Mouse (Mus musculus) C2C12 (cell line): ENCODE data around the gene Abcg1. TPM values are rescaled to one million over a fixed set of nuclear protein-coding genes. Genes with fewer than 3 reads are reported as not detected.

Source experiments
- H3K27me3 ChIP-seq: one replicate; pipeline ENCODE4 v1.6.1; 2011; ENCODE audit not compliant: control insufficient read depth, insufficient read depth, insufficient read length
- H3K36me3 ChIP-seq: one replicate; pipeline ENCODE4 v1.6.1; 2011; ENCODE audit not compliant: control insufficient read depth, insufficient read depth
- H3K4me3 ChIP-seq: one replicate; pipeline ENCODE4 v1.5.1; 2011; ENCODE audit warnings: mild to moderate bottlenecking, control low read depth; ENCODE audit not compliant: poor library complexity, insufficient read depth, severe bottlenecking
- H3K79me2 ChIP-seq: one replicate; pipeline ENCODE4 v1.6.1; 2011; ENCODE audit not compliant: control insufficient read depth, insufficient read depth
- H3K79me3 ChIP-seq: one replicate; pipeline ENCODE4 v1.6.1; 2011; ENCODE audit warnings: low read depth, control low read depth
- H3ac ChIP-seq: one replicate; pipeline ENCODE3; 2011; ENCODE audit warnings: low read depth; ENCODE audit not compliant: control insufficient read depth, insufficient read length
- CEBPB ChIP-seq: IDR thresholded peaks from one replicate; pipeline ENCODE4 v1.6.1; 2011; ENCODE audit warnings: low read depth, mild to moderate bottlenecking, control low read depth, moderate library complexity
- CTCF ChIP-seq: IDR thresholded peaks from one replicate; pipeline ENCODE4 v1.5.1; 2011; ENCODE audit not compliant: control insufficient read depth, insufficient read depth, insufficient read length
- FOSL1 ChIP-seq: IDR thresholded peaks from one replicate; pipeline ENCODE4 v1.8.0; 2011; ENCODE audit warnings: mild to moderate bottlenecking, low read length; ENCODE audit not compliant: poor library complexity, insufficient read depth, severe bottlenecking
- MAX ChIP-seq: IDR thresholded peaks from one replicate; pipeline ENCODE4 v1.6.1; 2011; ENCODE audit warnings: mild to moderate bottlenecking, control low read depth
- MYOD1 ChIP-seq: IDR thresholded peaks from one replicate; pipeline ENCODE4 v1.6.1; 2011; ENCODE audit warnings: low read depth; ENCODE audit not compliant: control insufficient read depth, insufficient read length
- MYOG ChIP-seq: IDR thresholded peaks from one replicate; pipeline ENCODE4 v1.6.1; 2011; ENCODE audit not compliant: control insufficient read depth, insufficient read length; ENCODE audit errors: extremely low read depth
- USF1 ChIP-seq: IDR thresholded peaks from one replicate; pipeline ENCODE4 v1.6.1; 2011; ENCODE audit warnings: low read depth, mild to moderate bottlenecking, control low read depth, moderate library complexity
- polyA plus RNA-seq: library from polyadenylated mRNA; unstranded; fragments of >200 nt; fragmentation: generic; extraction: Trizol; gene quantifications from one replicate; pipeline ENCODE4 v1.2.1, GENCODE M21; 2012; ENCODE audit warnings: missing spikeins

Gene Abcg1
- polyA plus RNA-seq, 1 experiment = 0.46 TPM

- Histone ChIP-seq H3K79me3 (no peaks in the 10 kb centered on the region), H3K36me3 (no peaks in the 10 kb centered on the region), H3K27me3 (peaks cover 16% of the 10 kb centered on the region), H3K79me2 (no peaks in the 10 kb centered on the region), H3K4me3 (peak overlapping the region; percentile 18), H3ac (no peak overlapping the region)
- TF ChIP-seq FOSL1 (no peak), CTCF (no peak), MYOG (no peak), MAX (no peak), MYOD1 (no peak), CEBPB (no peak), USF1 (no peak)
These were observed 643 bp downstream of the Abcg1 start for GRCm38 (mm10) chr17:31057891-31058744.

GRCm38 (mm10) chr17:31058745-31059085 lies 1.2 kb downstream of the Abcg1 start:
- no peak overlapping the region for H3ac ChIP-seq
- H3K36me3 ChIP-seq = no peaks in the 10 kb centered on the region
- TF ChIP-seq MAX = no peak
- TF ChIP-seq CEBPB = no peak
- no peak for TF ChIP-seq USF1
- no peak for TF ChIP-seq FOSL1
- TF ChIP-seq MYOG = no peak
- TF ChIP-seq MYOD1 = no peak
- no peak for TF ChIP-seq CTCF
- no peaks in the 10 kb centered on the region for H3K79me3 ChIP-seq
- peaks cover 16% of the 10 kb centered on the region for H3K27me3 ChIP-seq
- no peak overlapping the region for H3K4me3 ChIP-seq
- no peaks in the 10 kb centered on the region for H3K79me2 ChIP-seq

GRCm38 (mm10) chr17:31060196-31060587 lies 2.7 kb downstream of the Abcg1 start:
- TF ChIP-seq USF1 (no peak), MYOD1 (no peak), CTCF (no peak), MAX (no peak), CEBPB (no peak), MYOG (no peak), FOSL1 (no peak)
- H3K27me3 ChIP-seq = peaks cover 16% of the 10 kb centered on the region
- H3K36me3 ChIP-seq = no peaks in the 10 kb centered on the region
- H3K79me2 ChIP-seq = no peaks in the 10 kb centered on the region
- H3ac ChIP-seq = no peak overlapping the region
- H3K4me3 ChIP-seq = no peak overlapping the region
- H3K79me3 ChIP-seq = no peaks in the 10 kb centered on the region

DNA sequence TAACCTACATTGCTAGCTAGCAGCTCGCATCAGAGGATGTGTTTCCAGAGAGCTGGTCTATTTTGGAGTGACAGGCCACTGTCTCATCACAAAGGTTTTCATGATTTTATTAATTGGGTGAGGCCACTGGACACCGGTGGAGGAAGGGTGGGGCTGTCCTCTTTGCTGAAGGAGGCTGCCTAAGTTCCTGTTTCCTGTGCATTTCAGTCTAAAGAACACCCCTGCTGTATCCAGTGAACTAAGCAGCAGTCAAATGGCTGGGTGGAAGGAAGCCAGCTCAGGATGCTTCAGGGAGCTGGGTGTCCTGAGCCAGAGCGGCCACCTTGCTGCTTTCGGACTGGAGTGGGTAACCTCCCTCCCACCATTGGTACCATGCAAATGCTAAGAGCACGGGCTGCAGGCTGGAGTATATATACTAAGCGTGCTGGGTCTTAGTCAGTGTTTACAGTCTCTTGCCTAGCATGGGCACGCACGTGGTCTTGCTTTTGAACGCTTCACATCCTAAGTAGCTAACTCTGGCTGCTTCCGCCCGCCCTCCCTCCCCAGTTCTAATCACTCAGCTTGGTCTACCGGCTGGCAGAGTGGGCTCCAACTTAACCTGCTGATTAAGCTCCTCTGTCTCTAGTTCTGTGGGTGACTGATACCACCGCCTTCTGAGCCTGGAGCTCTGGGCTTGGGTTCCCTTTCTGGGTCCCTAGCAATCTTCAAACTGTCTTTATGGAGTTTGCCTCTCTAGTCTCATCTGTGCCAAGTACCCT lies 3.3 kb downstream of the Abcg1 start:
- TF ChIP-seq MYOD1 = no peak
- no peak for TF ChIP-seq FOSL1
- no peak for TF ChIP-seq CEBPB
- TF ChIP-seq CTCF = no peak
- no peak for TF ChIP-seq USF1
- TF ChIP-seq MYOG = no peak
- TF ChIP-seq MAX = no peak
- Histone ChIP-seq H3K36me3 (no peaks in the 10 kb centered on the region), H3K4me3 (no peak overlapping the region), H3K79me3 (no peaks in the 10 kb centered on the region), H3K79me2 (no peaks in the 10 kb centered on the region), H3ac (no peak overlapping the region), H3K27me3 (peaks cover 16% of the 10 kb centered on the region)

DNA sequence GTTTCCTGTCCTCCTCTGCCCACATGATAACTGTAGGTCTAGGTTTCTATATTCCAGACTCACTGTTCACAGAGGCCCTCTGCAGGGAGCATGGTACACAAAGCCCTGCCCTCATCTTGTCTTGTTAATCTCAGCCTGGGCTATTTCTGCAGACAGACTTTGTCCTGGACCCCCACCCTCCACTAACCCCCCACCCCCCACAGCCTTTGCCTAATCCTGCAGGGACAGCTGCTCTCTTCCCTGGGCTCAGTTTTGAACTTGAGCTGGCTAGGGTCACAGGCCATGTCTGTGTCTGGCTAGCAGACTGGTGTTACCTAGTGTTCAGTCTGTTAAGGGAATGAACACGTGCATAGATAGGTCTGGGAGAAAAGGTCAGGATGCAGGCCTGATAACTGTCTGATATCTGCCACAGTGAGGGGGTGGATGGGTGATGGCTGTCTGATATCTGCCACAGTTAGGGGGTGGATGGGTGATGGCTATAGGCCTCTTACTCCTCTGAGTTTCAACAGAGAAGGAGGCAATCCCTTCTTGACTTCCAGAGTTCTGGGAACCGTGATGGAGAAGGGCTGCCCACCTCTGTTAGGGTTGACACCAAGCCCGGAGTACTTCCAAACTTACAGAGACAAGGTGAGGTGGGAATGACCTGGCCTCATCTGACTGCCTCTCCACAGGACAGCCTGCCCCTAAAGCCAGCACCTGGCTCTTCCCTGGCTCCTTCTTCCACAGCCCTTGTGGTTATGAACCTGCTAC lies 4.0 kb downstream of the Abcg1 start:
- no peak for TF ChIP-seq MYOD1
- Histone ChIP-seq H3K4me3 (no peak overlapping the region), H3K79me3 (no peaks in the 10 kb centered on the region), H3K79me2 (no peaks in the 10 kb centered on the region), H3ac (no peak overlapping the region), H3K36me3 (no peaks in the 10 kb centered on the region), H3K27me3 (peaks cover 16% of the 10 kb centered on the region)
